Mouse (Mus musculus): ENCODE results near the gene Ambra1. TPM values are rescaled to one million over a fixed set of nuclear protein-coding genes. Genes with fewer than 3 reads are reported as not detected.

The Ambra1 gene
- polyA plus RNA-seq, 1 experiment from 2014 or later: 17.9 TPM

GRCm38 (mm10) chr2:91932737-91933350 is 202.9 kb downstream of the Ambra1 start:
- H3K4me3 ChIP-seq (ENCODE audit: low read depth, low read length): no peak overlapping the region
- H3K9me3 ChIP-seq (ENCODE audit: control insufficient read depth, low read length): no peaks in the 10 kb centered on the region
- H3K4me1 ChIP-seq (ENCODE audit: control insufficient read depth, insufficient read depth, low read length): peaks cover 34% of the 10 kb centered on the region
- H3K4me2 ChIP-seq: peak overlapping the region; percentile 94
- DNase-seq (ENCODE audit: low spot score, missing footprints): peak; percentile 85
- H3K36me3 ChIP-seq (ENCODE audit: control insufficient read depth, insufficient read depth, low read length): peaks cover 6% of the 10 kb centered on the region; the same call in 1 of the 2 replicates
- peak overlapping the region; percentile 98 for H3K27ac ChIP-seq (ENCODE audit: low read depth, low read length)
- peak overlapping the region; percentile 99 for H3K9ac ChIP-seq (ENCODE audit: low read length)
- no peak for ATAC-seq (ENCODE audit: low FRiP score)
- no peaks in the 10 kb centered on the region for H3K27me3 ChIP-seq (ENCODE audit: control insufficient read depth, insufficient read depth, low read length)
- WGBS: 13% methylated on average over 6 of the region's 6 CpGs

- Histone ChIP-seq H3K9me3 (ENCODE audit: control insufficient read depth, low read length) (no peaks in the 10 kb centered on the region), H3K27me3 (ENCODE audit: control insufficient read depth, insufficient read depth, low read length) (no peaks in the 10 kb centered on the region), H3K4me2 (peak overlapping the region; percentile 94; the same call in 1 of the 2 replicates), H3K27ac (ENCODE audit: low read depth, low read length) (peak overlapping the region; percentile 51; the same call in 1 of the 2 replicates), H3K9ac (ENCODE audit: low read length) (peak overlapping the region; percentile 99), H3K36me3 (ENCODE audit: control insufficient read depth, insufficient read depth, low read length) (peaks cover 6% of the 10 kb centered on the region; the same call in 1 of the 2 replicates), H3K4me1 (ENCODE audit: control insufficient read depth, insufficient read depth, low read length) (peaks cover 31% of the 10 kb centered on the region), H3K4me3 (ENCODE audit: low read depth, low read length) (no peak overlapping the region)
- ATAC-seq (ENCODE audit: low FRiP score) (no peak), DNase-seq (ENCODE audit: low spot score, missing footprints) (no peak)
- 26% methylated on average over 9 of the region's 9 CpGs for WGBS
Measured at GRCm38 (mm10) chr2:91933471-91933870, 203.5 kb downstream of the Ambra1 start.

DNA sequence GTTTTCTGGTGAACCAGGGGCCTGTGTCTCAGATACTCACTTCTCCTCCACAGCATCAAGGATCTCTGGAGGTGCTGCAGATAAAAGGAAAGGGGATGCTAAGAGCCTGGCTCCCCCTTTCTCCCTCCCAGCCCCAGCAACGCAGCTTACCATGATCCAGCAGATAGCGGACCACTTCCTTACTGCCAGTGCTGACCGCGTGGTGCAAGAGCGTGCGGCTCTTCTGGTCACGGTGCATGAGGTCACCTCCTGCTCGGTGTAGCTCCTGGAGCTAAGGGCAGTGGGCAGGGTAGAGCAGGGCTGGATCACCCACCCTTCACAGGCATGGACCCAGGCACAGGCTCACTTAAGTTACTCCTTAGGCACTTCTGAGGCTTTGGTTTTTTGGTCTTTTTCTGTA is 204.1 kb downstream of the Ambra1 start:
- no peak for ATAC-seq (ENCODE audit: low FRiP score)
- WGBS: 67% methylated on average over 8 of the region's 8 CpGs
- no peak overlapping the region; the same call in 1 of the 2 replicates for H3K27ac ChIP-seq (ENCODE audit: low read depth, low read length)

GRCm38 (mm10) chr2:91934826-91935525 is 205.0 kb downstream of the Ambra1 start:
- Histone ChIP-seq H3K27ac (ENCODE audit: low read depth, low read length) (no peak overlapping the region), H3K36me3 (ENCODE audit: control insufficient read depth, insufficient read depth, low read length) (peaks cover 11% of the 10 kb centered on the region), H3K4me2 (no peak overlapping the region), H3K27me3 (ENCODE audit: control insufficient read depth, insufficient read depth, low read length) (no peaks in the 10 kb centered on the region), H3K9ac (ENCODE audit: low read length) (no peak overlapping the region), H3K4me1 (ENCODE audit: control insufficient read depth, insufficient read depth, low read length) (peaks cover 27% of the 10 kb centered on the region), H3K4me3 (ENCODE audit: low read depth, low read length) (no peak overlapping the region), H3K9me3 (ENCODE audit: control insufficient read depth, low read length) (no peaks in the 10 kb centered on the region)
- DNase-seq (ENCODE audit: low spot score, missing footprints) (no peak), ATAC-seq (ENCODE audit: low FRiP score) (no peak)
- 88% methylated on average over 9 of the region's 9 CpGs for WGBS

More for the DNA sequence above, 204.1 kb downstream of the Ambra1 start:
- DNase-seq (ENCODE audit: low spot score, missing footprints): no peak
- Histone ChIP-seq H3K9me3 (ENCODE audit: control insufficient read depth, low read length) (no peaks in the 10 kb centered on the region), H3K4me1 (ENCODE audit: control insufficient read depth, insufficient read depth, low read length) (peaks cover 31% of the 10 kb centered on the region), H3K27me3 (ENCODE audit: control insufficient read depth, insufficient read depth, low read length) (no peaks in the 10 kb centered on the region), H3K36me3 (ENCODE audit: control insufficient read depth, insufficient read depth, low read length) (peaks cover 9% of the 10 kb centered on the region), H3K9ac (ENCODE audit: low read length) (no peak overlapping the region), H3K4me3 (ENCODE audit: low read depth, low read length) (no peak overlapping the region), H3K4me2 (no peak overlapping the region)

DNA sequence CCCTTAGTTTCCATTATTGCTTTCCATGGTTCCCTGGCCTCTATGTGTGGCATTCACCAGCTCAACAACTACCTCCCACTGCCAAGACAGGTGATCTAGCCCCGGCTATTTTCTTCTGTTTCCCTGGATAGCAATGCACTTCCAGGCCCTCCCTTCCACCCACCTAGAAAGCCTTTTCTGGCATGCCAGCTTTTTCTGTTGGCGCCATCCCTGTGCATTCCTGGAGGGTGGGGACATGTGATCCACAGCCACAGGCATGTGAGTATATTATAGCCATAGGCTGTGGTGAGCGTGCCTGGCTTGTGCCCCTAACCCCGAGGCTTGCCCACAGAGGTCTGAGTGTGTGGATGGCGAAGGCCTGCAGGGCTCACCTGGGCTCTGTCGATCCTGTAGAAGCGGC is 206.2 kb downstream of the Ambra1 start:
- H3K4me2 ChIP-seq: no peak overlapping the region
- no peaks in the 10 kb centered on the region for H3K9me3 ChIP-seq (ENCODE audit: control insufficient read depth, low read length)
- H3K36me3 ChIP-seq (ENCODE audit: control insufficient read depth, insufficient read depth, low read length): peaks cover 11% of the 10 kb centered on the region
- no peak overlapping the region for H3K4me3 ChIP-seq (ENCODE audit: low read depth, low read length)
- H3K27me3 ChIP-seq (ENCODE audit: control insufficient read depth, insufficient read depth, low read length): no peaks in the 10 kb centered on the region
- H3K4me1 ChIP-seq (ENCODE audit: control insufficient read depth, insufficient read depth, low read length): peaks cover 23% of the 10 kb centered on the region
- no peak overlapping the region for H3K27ac ChIP-seq (ENCODE audit: low read depth, low read length)
- whole genome bisulfite sequencing: 86% methylated on average over 7 of the region's 7 CpGs
- ATAC-seq (ENCODE audit: low FRiP score): no peak
- DNase-seq (ENCODE audit: low spot score, missing footprints): no peak
- no peak overlapping the region for H3K9ac ChIP-seq (ENCODE audit: low read length)

GRCm38 (mm10) chr2:91939303-91939935 is 209.5 kb downstream of the Ambra1 start:
- H3K36me3 ChIP-seq (ENCODE audit: control insufficient read depth, insufficient read depth, low read length): peaks cover 11% of the 10 kb centered on the region
- WGBS: 82% methylated on average over 15 of the region's 15 CpGs

DNA sequence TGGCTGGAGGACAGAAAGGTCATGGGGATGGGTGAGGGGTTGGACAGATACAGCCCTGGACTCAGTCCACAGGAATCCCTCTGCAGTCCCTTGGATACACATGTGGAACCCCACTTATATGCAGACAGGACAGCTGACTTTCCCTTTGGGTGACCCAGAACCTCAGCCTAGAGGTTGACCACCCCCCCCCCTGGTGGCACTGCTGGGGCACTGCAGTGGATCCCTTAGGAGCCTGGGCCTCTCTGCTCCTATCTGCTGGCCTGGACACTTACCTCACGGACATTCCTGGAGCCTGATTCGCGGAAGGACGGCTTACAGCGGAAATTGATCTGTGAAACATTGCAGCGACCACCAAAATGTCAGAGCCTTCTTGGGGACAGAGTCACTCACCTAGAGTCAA is 212.4 kb downstream of the Ambra1 start:
- DNase-seq (ENCODE audit: low spot score, missing footprints) (no peak), ATAC-seq (ENCODE audit: low FRiP score) (no peak)
- no peak overlapping the region for H3K27ac ChIP-seq (ENCODE audit: low read depth, low read length)
- H3K9ac ChIP-seq (ENCODE audit: low read length): no peak overlapping the region
- H3K4me2 ChIP-seq: no peak overlapping the region
- 74% methylated on average over 6 of the region's 6 CpGs for WGBS
- H3K4me1 ChIP-seq (ENCODE audit: control insufficient read depth, insufficient read depth, low read length): peaks cover 5% of the 10 kb centered on the region
- H3K9me3 ChIP-seq (ENCODE audit: control insufficient read depth, low read length): no peaks in the 10 kb centered on the region
- no peak overlapping the region for H3K4me3 ChIP-seq (ENCODE audit: low read depth, low read length)
- no peaks in the 10 kb centered on the region for H3K27me3 ChIP-seq (ENCODE audit: control insufficient read depth, insufficient read depth, low read length)
- H3K36me3 ChIP-seq (ENCODE audit: control insufficient read depth, insufficient read depth, low read length): peaks cover 7% of the 10 kb centered on the region

More at GRCm38 (mm10) chr2:91939303-91939935, 209.5 kb downstream of the Ambra1 start:
- no peaks in the 10 kb centered on the region for H3K27me3 ChIP-seq (ENCODE audit: control insufficient read depth, insufficient read depth, low read length)
- peaks cover 2% of the 10 kb centered on the region; the same call in 1 of the 2 replicates for H3K4me1 ChIP-seq (ENCODE audit: control insufficient read depth, insufficient read depth, low read length)
- H3K9ac ChIP-seq (ENCODE audit: low read length): no peak overlapping the region
- no peaks in the 10 kb centered on the region for H3K9me3 ChIP-seq (ENCODE audit: control insufficient read depth, low read length)
- ATAC-seq (ENCODE audit: low FRiP score) (no peak), DNase-seq (ENCODE audit: low spot score, missing footprints) (peak; percentile 54)
- no peak overlapping the region for H3K4me2 ChIP-seq
- H3K27ac ChIP-seq (ENCODE audit: low read depth, low read length): no peak overlapping the region
- no peak overlapping the region for H3K4me3 ChIP-seq (ENCODE audit: low read depth, low read length)

GRCm38 (mm10) chr2:91944170-91944950 is 214.4 kb downstream of the Ambra1 start:
- peak; percentile 76 for ATAC-seq (ENCODE audit: low FRiP score)
- 53% methylated on average over 13 of the region's 13 CpGs for WGBS
- H3K27ac ChIP-seq (ENCODE audit: low read depth, low read length): no peak overlapping the region

More at GRCm38 (mm10) chr2:91944170-91944950, 214.4 kb downstream of the Ambra1 start:
- H3K4me1 ChIP-seq (ENCODE audit: control insufficient read depth, insufficient read depth, low read length): peaks cover 13% of the 10 kb centered on the region
- peak; percentile 95 for DNase-seq (ENCODE audit: low spot score, missing footprints)
- no peak overlapping the region for H3K4me2 ChIP-seq
- H3K9me3 ChIP-seq (ENCODE audit: control insufficient read depth, low read length): no peaks in the 10 kb centered on the region
- H3K9ac ChIP-seq (ENCODE audit: low read length): no peak overlapping the region
- no peak overlapping the region for H3K4me3 ChIP-seq (ENCODE audit: low read depth, low read length)
- H3K36me3 ChIP-seq (ENCODE audit: control insufficient read depth, insufficient read depth, low read length): no peaks in the 10 kb centered on the region
- H3K27me3 ChIP-seq (ENCODE audit: control insufficient read depth, insufficient read depth, low read length): no peaks in the 10 kb centered on the region

All from midbrain, embryonic 11.5 days (tissue).